Mouse (Mus musculus) thymus, adult 2 months (tissue): ENCODE data around the gene Cisd1.

ENCODE experiments used
- CTCF ChIP-seq: fragments of 200-500 bp; IDR thresholded peaks from 2 replicates; pipeline ENCODE4 v1.5.1; 2012; ENCODE audit warnings: mild to moderate bottlenecking, control low read depth, low read length, moderate library complexity, borderline replicate concordance; ENCODE audit not compliant: control insufficient read depth, poor library complexity, insufficient read depth; ENCODE audit errors: extremely low read depth
- POLR2A ChIP-seq: fragments of 200-500 bp; IDR thresholded peaks from 2 replicates; pipeline ENCODE4 v1.6.1; 2012; ENCODE audit warnings: mild to moderate bottlenecking, low read length, control low read depth, moderate library complexity; ENCODE audit not compliant: control insufficient read depth, poor library complexity, insufficient read depth; ENCODE audit errors: extremely low read depth

DNA sequence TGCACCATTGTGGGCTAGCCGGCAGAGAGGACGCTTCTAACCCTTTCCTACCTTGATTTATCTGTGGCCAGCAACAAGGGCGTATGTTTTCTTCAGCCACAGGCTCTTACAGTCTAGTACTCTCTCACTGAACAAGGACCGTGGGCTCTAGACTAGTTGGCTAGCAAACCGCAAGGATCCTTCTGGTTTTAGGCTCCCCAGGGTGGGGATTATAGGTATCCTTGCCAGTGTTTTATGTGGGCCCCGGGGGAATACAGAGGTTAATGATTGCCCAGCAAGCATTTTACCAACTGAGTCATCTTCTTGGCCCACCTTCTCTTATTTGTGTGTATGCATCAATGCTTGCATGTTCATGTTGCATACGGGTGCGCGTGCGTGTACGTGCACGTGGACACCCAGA is 10.2 kb upstream of the Cisd1 start:
- TF ChIP-seq CTCF (no peak), POLR2A (no peak)
